Comparison of ENCODE assay signal across 22 mouse cellular contexts in genomic region chr7:109924965-109925364, GRCm38 (mm10). TPM values are rescaled to one million over a fixed set of nuclear protein-coding genes. Genes with fewer than 3 reads are reported as not detected.
A peak's percentile ranks its signal among the peaks of the same experiment; 100 is the strongest.
DNase-seq lines count a peak whose midpoint lies in the region; ATAC-seq and TF ChIP-seq lines count a peak whose summit lies in the region.
"Had no signal": no experiment of that assay in that cellular context is flagged by ENCODE, and none has a peak within 500 bp of the region (broad histone marks: within the 10 kb centered on the region; RNA-seq: fewer than 3 reads in every experiment).

No protein-coding gene starts in this region.

- peak; percentile 18 for DNase-seq in cerebellum, adult 11-12 months
- no peak for DNase-seq in cerebellum, adult 9-10 months
- DNase-seq in hindbrain, postnatal 0 days (ENCODE audit: low spot score) = no peak
- DNase-seq in lung, embryonic 14.5 days = peak; percentile 5
- DNase-seq in urinary bladder, postnatal 25 days (ENCODE audit: low spot score) = no peak
- no peak for DNase-seq in yolk sac, embryonic 10.5 days (ENCODE audit: low spot score)
- DNase-seq: adrenal gland, postnatal 10 days; kidney, adult 11 months; left cerebral cortex, postnatal 4 days; liver; midbrain, embryonic 14.5 days; retina, postnatal 1 day had no signal

- H3K9ac ChIP-seq in hindbrain, embryonic 15.5 days = no peak overlapping the region
- H3K9ac ChIP-seq in hindbrain, postnatal 0 days (replicated peaks; ENCODE audit: low read length) = no peak overlapping the region
- no peak overlapping the region for H3K9ac ChIP-seq in lung, embryonic 14.5 days
- no peak overlapping the region for H3K9ac ChIP-seq in neural tube, embryonic 15.5 days (replicated peaks)
- H3K9ac ChIP-seq: embryonic facial prominence, embryonic 12.5 days; stomach, embryonic 15.5 days had no signal

- no peak overlapping the region for H3K4me3 ChIP-seq in hindbrain, embryonic 15.5 days
- no peak overlapping the region for H3K4me3 ChIP-seq in hindbrain, postnatal 0 days (ENCODE audit: low read length)
- H3K4me3 ChIP-seq in lung, embryonic 14.5 days (ENCODE audit: low read depth, low read length) = no peak overlapping the region
- H3K4me3 ChIP-seq in neural tube, embryonic 15.5 days (replicated peaks) = no peak overlapping the region
- H3K4me3 ChIP-seq: embryonic facial prominence, embryonic 12.5 days; megakaryocyte, embryonic 14.5 days; stomach, embryonic 15.5 days had no signal

- 83% methylated on average over 2 of the region's 2 CpGs for WGBS in hindbrain, embryonic 15.5 days
- 82% methylated on average over 2 of the region's 2 CpGs for WGBS in hindbrain, postnatal 0 days
- 55% methylated on average over 2 of the region's 2 CpGs for WGBS in lung, embryonic 14.5 days
- 76% methylated on average over 2 of the region's 2 CpGs for WGBS in neural tube, embryonic 15.5 days

- peak; percentile 30; the same call in 1 of the 2 replicates for ATAC-seq in hindbrain, embryonic 15.5 days (ENCODE audit: low FRiP score, low read depth)
- ATAC-seq in hindbrain, postnatal 0 days = no peak
- peak; percentile 41; the same call in 1 of the 2 replicates for ATAC-seq in lung, embryonic 14.5 days (ENCODE audit: insufficient read depth)
- no peak for ATAC-seq in neural tube, embryonic 15.5 days (ENCODE audit: low FRiP score)
- ATAC-seq: activated CD4-positive, CD25-positive, alpha-beta regulatory T cell, adult 4 months; CD4-positive, CD25-positive, alpha-beta regulatory T cell, adult 4 months; forebrain, embryonic 16.5 days had no signal

- H3K9me3 ChIP-seq in hindbrain, embryonic 15.5 days = no peaks in the 10 kb centered on the region
- H3K9me3 ChIP-seq in hindbrain, postnatal 0 days (ENCODE audit: low read length) = no peaks in the 10 kb centered on the region
- no peaks in the 10 kb centered on the region for H3K9me3 ChIP-seq in lung, embryonic 14.5 days (ENCODE audit: low read depth, low read length)
- H3K9me3 ChIP-seq in neural tube, embryonic 15.5 days (replicated peaks) = no peaks in the 10 kb centered on the region
- H3K9me3 ChIP-seq: embryonic facial prominence, embryonic 12.5 days; G1E; megakaryocyte, embryonic 14.5 days; stomach, embryonic 15.5 days had no signal

- peaks cover 4% of the 10 kb centered on the region; the same call in 1 of the 2 replicates for H3K4me1 ChIP-seq in hindbrain, embryonic 15.5 days (replicated peaks)
- no peaks in the 10 kb centered on the region for H3K4me1 ChIP-seq in hindbrain, postnatal 0 days (ENCODE audit: insufficient read depth, low read length)
- H3K4me1 ChIP-seq in lung, embryonic 14.5 days (ENCODE audit: insufficient read depth) = no peaks in the 10 kb centered on the region
- 0 out of 2 replicates have a peak, but pooled peaks cover 11% of the 10 kb centered on the region for H3K4me1 ChIP-seq in neural tube, embryonic 15.5 days
- H3K4me1 ChIP-seq: embryonic facial prominence, embryonic 12.5 days; stomach, embryonic 15.5 days had no signal

- H3K36me3 ChIP-seq in hindbrain, embryonic 15.5 days = peaks cover 31% of the 10 kb centered on the region
- peaks cover 23% of the 10 kb centered on the region for H3K36me3 ChIP-seq in hindbrain, postnatal 0 days (ENCODE audit: insufficient read depth, low read length)
- H3K36me3 ChIP-seq in lung, embryonic 14.5 days (ENCODE audit: insufficient read depth) = peaks cover 39% of the 10 kb centered on the region
- H3K36me3 ChIP-seq in neural tube, embryonic 15.5 days = peaks cover 27% of the 10 kb centered on the region

- TF ChIP-seq CTCF in hindbrain, postnatal 0 days (IDR thresholded peaks at IDR 0.05; ENCODE audit: low read depth) = no peak
- TF ChIP-seq CTCF in lung, embryonic 14.5 days (IDR thresholded peaks at IDR 0.05; ENCODE audit: low read depth) = no peak

- H3K4me2 ChIP-seq in hindbrain, embryonic 15.5 days = no peak overlapping the region
- no peak overlapping the region for H3K4me2 ChIP-seq in hindbrain, postnatal 0 days (ENCODE audit: low read depth, low read length)
- no peak overlapping the region for H3K4me2 ChIP-seq in lung, embryonic 14.5 days
- H3K4me2 ChIP-seq in neural tube, embryonic 15.5 days = no peak overlapping the region
- H3K4me2 ChIP-seq: embryonic facial prominence, embryonic 12.5 days; stomach, embryonic 15.5 days had no signal

- no peak overlapping the region for H3K27ac ChIP-seq in hindbrain, embryonic 15.5 days (replicated peaks)
- H3K27ac ChIP-seq in hindbrain, postnatal 0 days = no peak overlapping the region
- H3K27ac ChIP-seq in lung, embryonic 14.5 days (ENCODE audit: low read depth) = no peak overlapping the region
- H3K27ac ChIP-seq in neural tube, embryonic 15.5 days (replicated peaks) = 0 out of 2 replicates have a peak overlapping the region, but pooled peaks have one; percentile 5
- H3K27ac ChIP-seq: embryonic facial prominence, embryonic 12.5 days; stomach, embryonic 15.5 days had no signal

- H3K27me3 ChIP-seq in hindbrain, embryonic 15.5 days = no peaks in the 10 kb centered on the region
- no peaks in the 10 kb centered on the region for H3K27me3 ChIP-seq in hindbrain, postnatal 0 days (ENCODE audit: insufficient read depth, low read length)
- H3K27me3 ChIP-seq in lung, embryonic 14.5 days (ENCODE audit: insufficient read depth, low read length) = no peaks in the 10 kb centered on the region
- H3K27me3 ChIP-seq in neural tube, embryonic 15.5 days (replicated peaks) = no peaks in the 10 kb centered on the region
- H3K27me3 ChIP-seq: embryonic facial prominence, embryonic 12.5 days; megakaryocyte, embryonic 14.5 days; stomach, embryonic 15.5 days had no signal

RNA-seq across cellular contexts. Expression of gene Dennd5a, which starts 35.3 kb away (rescaled TPM):
- polyA plus RNA-seq in hindbrain, embryonic 15.5 days (2015; fragmentation: Nextera tagmentation; extraction: Ambion mirVana) = 44.6 TPM in 2 replicates
- 174 and 191 TPM in 2 replicates for total RNA-seq in hindbrain, postnatal 0 days (2014; rRNA removed)
- 29.3 and 32.4 TPM in 2 replicates for polyA plus RNA-seq in hindbrain, postnatal 0 days (2015; fragmentation: Nextera tagmentation; extraction: Ambion mirVana)
- 51.4 and 51.7 TPM in 2 replicates for polyA plus RNA-seq in lung, embryonic 14.5 days (2014; fragmentation: Nextera tagmentation; extraction: Ambion mirVana)
- polyA plus RNA-seq in neural tube, embryonic 15.5 days (2015; fragmentation: Nextera tagmentation; extraction: Ambion mirVana) = 34.4 and 39.2 TPM in 2 replicates

RNA-seq across cellular contexts. Expression of gene Scube2, which starts 59.5 kb away (rescaled TPM):
- 2.1 and 3.3 TPM in 2 replicates for polyA plus RNA-seq in hindbrain, embryonic 15.5 days (2015; fragmentation: Nextera tagmentation; extraction: Ambion mirVana)
- total RNA-seq in hindbrain, postnatal 0 days (2014; rRNA removed) = 6.6 and 8.2 TPM in 2 replicates
- 3.7 and 4.1 TPM in 2 replicates for polyA plus RNA-seq in hindbrain, postnatal 0 days (2015; fragmentation: Nextera tagmentation; extraction: Ambion mirVana)
- polyA plus RNA-seq in lung, embryonic 14.5 days (2014; fragmentation: Nextera tagmentation; extraction: Ambion mirVana) = 1.3 and 2.0 TPM in 2 replicates
- 3.2 and 3.5 TPM in 2 replicates for polyA plus RNA-seq in neural tube, embryonic 15.5 days (2015; fragmentation: Nextera tagmentation; extraction: Ambion mirVana)
- polyA plus RNA-seq: CD4-positive, CD25-positive, alpha-beta regulatory T cell, adult 4 months; thymus, postnatal 0 days had no signal

Comparison
In these comparisons a context has a peak if more than half of its experiments do, and no peak if none do; other contexts are left out.
1. DNase-seq: peak in cerebellum, adult 11-12 months (single experiment) and lung, embryonic 14.5 days (single experiment); none in cerebellum, adult 9-10 months (single experiment), hindbrain, postnatal 0 days (single experiment), urinary bladder, postnatal 25 days (single experiment) and yolk sac, embryonic 10.5 days (single experiment).
2. ATAC-seq: peak in hindbrain, embryonic 15.5 days (single experiment) and lung, embryonic 14.5 days (single experiment); none in hindbrain, postnatal 0 days (single experiment) and neural tube, embryonic 15.5 days (single experiment).